Mouse (Mus musculus): Measurements from ENCODE around the gene Dusp22. TPM values are rescaled to one million over a fixed set of nuclear protein-coding genes. Genes with fewer than 3 reads are reported as not detected.

Gene Dusp22
- polyA plus RNA-seq, 1 experiment from 2014 or later, result 18.9 TPM

GRCm38 (mm10) chr13:30697880-30698279 is 38.1 kb downstream of the Dusp22 start:
- H3K27me3 ChIP-seq (replicated peaks), result no peaks in the 10 kb centered on the region
- H3K4me2 ChIP-seq, result no peak overlapping the region
- no peaks in the 10 kb centered on the region for H3K9me3 ChIP-seq (replicated peaks)
- WGBS, result 75% methylated on average over 5 of the region's 5 CpGs
- no peaks in the 10 kb centered on the region for H3K36me3 ChIP-seq
- H3K27ac ChIP-seq (ENCODE audit: poor library complexity, severe bottlenecking), result no peak overlapping the region
- H3K4me1 ChIP-seq (replicated peaks), result no peaks in the 10 kb centered on the region; the same call in 1 of the 2 replicates
- H3K4me3 ChIP-seq, result no peak overlapping the region
- H3K9ac ChIP-seq, result no peak overlapping the region
- ATAC-seq (ENCODE audit: insufficient number of reproducible peaks, low FRiP score), result no peak

- ATAC-seq (ENCODE audit: insufficient number of reproducible peaks, low FRiP score), result no peak
- Histone ChIP-seq H3K9me3 (replicated peaks) (no peaks in the 10 kb centered on the region), H3K4me2 (no peak overlapping the region), H3K27me3 (replicated peaks) (no peaks in the 10 kb centered on the region), H3K9ac (no peak overlapping the region), H3K27ac (ENCODE audit: poor library complexity, severe bottlenecking) (no peak overlapping the region), H3K4me3 (no peak overlapping the region), H3K4me1 (replicated peaks) (no peaks in the 10 kb centered on the region; the same call in 1 of the 2 replicates), H3K36me3 (peaks cover 5% of the 10 kb centered on the region; the same call in 1 of the 2 replicates)
- WGBS, result 89% methylated on average over 5 of the region's 5 CpGs
These were observed 42.9 kb downstream of the Dusp22 start for GRCm38 (mm10) chr13:30702695-30703094.

- Histone ChIP-seq H3K4me2 (no peak overlapping the region), H3K9me3 (replicated peaks) (no peaks in the 10 kb centered on the region), H3K36me3 (peaks cover 8% of the 10 kb centered on the region; the same call in 1 of the 2 replicates), H3K4me1 (replicated peaks) (no peaks in the 10 kb centered on the region; the same call in 1 of the 2 replicates), H3K27ac (ENCODE audit: poor library complexity, severe bottlenecking) (no peak overlapping the region), H3K4me3 (no peak overlapping the region), H3K9ac (no peak overlapping the region), H3K27me3 (replicated peaks) (no peaks in the 10 kb centered on the region)
- WGBS, result 80% methylated on average over 8 of the region's 8 CpGs
- no peak for ATAC-seq (ENCODE audit: insufficient number of reproducible peaks, low FRiP score)
These were observed 44.7 kb downstream of the Dusp22 start for GRCm38 (mm10) chr13:30704246-30705095.

- Histone ChIP-seq H3K4me2 (no peak overlapping the region), H3K4me3 (no peak overlapping the region), H3K27ac (ENCODE audit: poor library complexity, severe bottlenecking) (no peak overlapping the region), H3K36me3 (peaks cover 4% of the 10 kb centered on the region; the same call in 1 of the 2 replicates), H3K9me3 (replicated peaks) (no peaks in the 10 kb centered on the region), H3K9ac (no peak overlapping the region), H3K4me1 (replicated peaks) (no peaks in the 10 kb centered on the region), H3K27me3 (replicated peaks) (no peaks in the 10 kb centered on the region)
- no peak for ATAC-seq (ENCODE audit: insufficient number of reproducible peaks, low FRiP score)
- 74% methylated on average over 2 of the region's 2 CpGs for WGBS
These were observed 51.3 kb downstream of the Dusp22 start for GRCm38 (mm10) chr13:30711066-30711465.

- Histone ChIP-seq H3K9ac (no peak overlapping the region), H3K27ac (ENCODE audit: poor library complexity, severe bottlenecking) (no peak overlapping the region), H3K4me3 (no peak overlapping the region), H3K36me3 (peaks cover 3% of the 10 kb centered on the region; the same call in 1 of the 2 replicates), H3K27me3 (replicated peaks) (no peaks in the 10 kb centered on the region), H3K4me1 (replicated peaks) (no peaks in the 10 kb centered on the region), H3K9me3 (replicated peaks) (no peaks in the 10 kb centered on the region), H3K4me2 (no peak overlapping the region)
- 89% methylated on average over 3 of the region's 3 CpGs for WGBS
- no peak for ATAC-seq (ENCODE audit: insufficient number of reproducible peaks, low FRiP score)
These were observed 51.9 kb downstream of the Dusp22 start for GRCm38 (mm10) chr13:30711711-30712110.

- Histone ChIP-seq H3K9ac (no peak overlapping the region), H3K27ac (ENCODE audit: poor library complexity, severe bottlenecking) (no peak overlapping the region), H3K9me3 (replicated peaks) (no peaks in the 10 kb centered on the region), H3K4me1 (replicated peaks) (no peaks in the 10 kb centered on the region), H3K27me3 (replicated peaks) (no peaks in the 10 kb centered on the region), H3K36me3 (peaks cover 3% of the 10 kb centered on the region; the same call in 1 of the 2 replicates), H3K4me2 (no peak overlapping the region), H3K4me3 (no peak overlapping the region)
- no peak for ATAC-seq (ENCODE audit: insufficient number of reproducible peaks, low FRiP score)
- WGBS, result 76% methylated on average over 6 of the region's 6 CpGs
These were observed 52.5 kb downstream of the Dusp22 start for GRCm38 (mm10) chr13:30712280-30712679.

GRCm38 (mm10) chr13:30713621-30714020 is 53.8 kb downstream of the Dusp22 start:
- ATAC-seq (ENCODE audit: insufficient number of reproducible peaks, low FRiP score), result no peak
- no peak overlapping the region for H3K4me3 ChIP-seq
- no peak overlapping the region for H3K27ac ChIP-seq (ENCODE audit: poor library complexity, severe bottlenecking)
- no peak overlapping the region for H3K9ac ChIP-seq
- H3K4me2 ChIP-seq, result no peak overlapping the region
- 58% methylated on average over 3 of the region's 3 CpGs for WGBS
- no peaks in the 10 kb centered on the region for H3K4me1 ChIP-seq (replicated peaks)
- peaks cover 3% of the 10 kb centered on the region; the same call in 1 of the 2 replicates for H3K36me3 ChIP-seq
- no peaks in the 10 kb centered on the region for H3K27me3 ChIP-seq (replicated peaks)
- H3K9me3 ChIP-seq (replicated peaks), result no peaks in the 10 kb centered on the region

GRCm38 (mm10) chr13:30714552-30714951 is 54.8 kb downstream of the Dusp22 start:
- no peak overlapping the region for H3K9ac ChIP-seq
- no peaks in the 10 kb centered on the region for H3K27me3 ChIP-seq (replicated peaks)
- H3K4me1 ChIP-seq (replicated peaks), result no peaks in the 10 kb centered on the region
- H3K27ac ChIP-seq (ENCODE audit: poor library complexity, severe bottlenecking), result no peak overlapping the region
- no peaks in the 10 kb centered on the region for H3K9me3 ChIP-seq (replicated peaks)
- H3K4me2 ChIP-seq, result no peak overlapping the region
- no peaks in the 10 kb centered on the region for H3K36me3 ChIP-seq
- no peak for ATAC-seq (ENCODE audit: insufficient number of reproducible peaks, low FRiP score)
- no peak overlapping the region for H3K4me3 ChIP-seq
- 81% methylated on average over 6 of the region's 6 CpGs for WGBS

GRCm38 (mm10) chr13:30715060-30715459 is 55.3 kb downstream of the Dusp22 start:
- Histone ChIP-seq H3K9me3 (replicated peaks) (no peaks in the 10 kb centered on the region), H3K27me3 (replicated peaks) (no peaks in the 10 kb centered on the region), H3K4me2 (no peak overlapping the region), H3K9ac (no peak overlapping the region), H3K36me3 (no peaks in the 10 kb centered on the region), H3K4me1 (replicated peaks) (no peaks in the 10 kb centered on the region), H3K4me3 (no peak overlapping the region), H3K27ac (ENCODE audit: poor library complexity, severe bottlenecking) (no peak overlapping the region)
- ATAC-seq (ENCODE audit: insufficient number of reproducible peaks, low FRiP score), result no peak
- WGBS, result 81% methylated on average over 7 of the region's 7 CpGs

GRCm38 (mm10) chr13:30715573-30715972 is 55.8 kb downstream of the Dusp22 start:
- H3K36me3 ChIP-seq, result no peaks in the 10 kb centered on the region
- H3K27me3 ChIP-seq (replicated peaks), result no peaks in the 10 kb centered on the region
- H3K4me3 ChIP-seq, result no peak overlapping the region
- no peak overlapping the region for H3K27ac ChIP-seq (ENCODE audit: poor library complexity, severe bottlenecking)
- no peaks in the 10 kb centered on the region for H3K9me3 ChIP-seq (replicated peaks)
- no peaks in the 10 kb centered on the region for H3K4me1 ChIP-seq (replicated peaks)
- 71% methylated on average over 4 of the region's 4 CpGs for WGBS
- no peak for ATAC-seq (ENCODE audit: insufficient number of reproducible peaks, low FRiP score)
- H3K9ac ChIP-seq, result no peak overlapping the region
- H3K4me2 ChIP-seq, result no peak overlapping the region

- H3K27me3 ChIP-seq (replicated peaks), result no peaks in the 10 kb centered on the region
- H3K4me1 ChIP-seq (replicated peaks), result no peaks in the 10 kb centered on the region
- ATAC-seq (ENCODE audit: insufficient number of reproducible peaks, low FRiP score), result no peak
- no peaks in the 10 kb centered on the region for H3K9me3 ChIP-seq (replicated peaks)
- 70% methylated on average over 5 of the region's 5 CpGs for WGBS
- H3K27ac ChIP-seq (ENCODE audit: poor library complexity, severe bottlenecking), result no peak overlapping the region
- no peak overlapping the region for H3K9ac ChIP-seq
- no peak overlapping the region for H3K4me2 ChIP-seq
- H3K4me3 ChIP-seq, result no peak overlapping the region
- no peaks in the 10 kb centered on the region for H3K36me3 ChIP-seq
These were observed 56.8 kb downstream of the Dusp22 start for GRCm38 (mm10) chr13:30716611-30717010.
